Mouse (Mus musculus) myocyte (in vitro differentiated cells): Measurements from ENCODE around the gene Jagn1.

ENCODE experiments used
- E2F4 ChIP-seq: IDR thresholded peaks from one replicate; pipeline ENCODE4 v1.6.1; 2011; ENCODE audit warnings: mild to moderate bottlenecking, control low read depth, moderate library complexity; ENCODE audit not compliant: insufficient read depth
- MAX ChIP-seq: IDR thresholded peaks from one replicate; pipeline ENCODE4 v1.6.1; 2011; ENCODE audit warnings: low read depth, mild to moderate bottlenecking, control low read depth
- MYOD1 ChIP-seq, 3 experiments: IDR thresholded peaks; one replicate each; pipeline ENCODE4 v1.6.1; 2011; ENCODE audit warnings: control low read depth in 2 of 3, low read depth in 2 of 3, mild to moderate bottlenecking in 2 of 3, moderate library complexity in 1 of 3; ENCODE audit not compliant: insufficient read length in 2 of 3, control insufficient read depth in 1 of 3
- MYOG ChIP-seq, 3 experiments: IDR thresholded peaks; one replicate each; pipeline ENCODE4 v1.6.1; 2011; ENCODE audit warnings: control low read depth in 2 of 3, low read depth in 2 of 3, mild to moderate bottlenecking in 2 of 3; ENCODE audit not compliant: insufficient read length in 2 of 3, control insufficient read depth in 1 of 3, insufficient read depth in 1 of 3
- POLR2A ChIP-seq: IDR thresholded peaks from one replicate; pipeline ENCODE4 v1.6.1; 2011; ENCODE audit warnings: low read depth, mild to moderate bottlenecking, control low read depth, moderate library complexity; ENCODE audit not compliant: insufficient read length
- TCF12 ChIP-seq: IDR thresholded peaks from one replicate; pipeline ENCODE4 v1.6.1; 2011; ENCODE audit warnings: mild to moderate bottlenecking, control low read depth; ENCODE audit not compliant: poor library complexity, insufficient read depth, severe bottlenecking
- TCF3 ChIP-seq: IDR thresholded peaks from one replicate; pipeline ENCODE4 v1.6.1; 2011; ENCODE audit warnings: low read depth, control low read depth; ENCODE audit not compliant: insufficient read length
- USF1 ChIP-seq: IDR thresholded peaks from one replicate; pipeline ENCODE4 v1.6.1; 2011; ENCODE audit warnings: low read depth, mild to moderate bottlenecking, control low read depth, moderate library complexity

- TF ChIP-seq POLR2A (no peak), MYOD1 (IDR thresholded peaks at IDR 0.05; ENCODE audit: control insufficient read depth in 1 of 3, insufficient read length in 2 of 3, low read depth in 2 of 3) (no peak), MAX (no peak), USF1 (no peak), TCF12 (no peak), TCF3 (no peak), E2F4 (no peak), MYOG (IDR thresholded peaks at IDR 0.05; ENCODE audit: control insufficient read depth in 1 of 3, insufficient read depth in 1 of 3, insufficient read length in 2 of 3, low read depth in 2 of 3) (no peak)
Measured at GRCm38 (mm10) chr6:113426696-113427095, 15.7 kb upstream of the Jagn1 start.
